Mouse (Mus musculus): ENCODE results near the gene 1810009A15Rik.
"Not testable (repeated sequence)": the region's sequence is repeated elsewhere in the genome, so short reads cannot be mapped to it uniquely, and the experiment has no call there.

1810009A15Rik gene

GRCm38 (mm10) chr19:8888511-8889385 lies at the start of gene 1810009A15Rik, which contains the start of gene Gm49416:
1810009A15Rik (plus strand) TSS chr19:8888853.
Gm49416 (plus strand) TSS chr19:8888926.
- DNase-seq, result peak; percentile 98

GRCm38 (mm10) chr19:8839103-8839907 lies 49.3 kb upstream of the 1810009A15Rik start, which contains the start of gene Gng3:
Gng3 (minus strand) TSS chr19:8839194.
- peak; percentile 87 for DNase-seq

- peak; percentile 83 for DNase-seq
Measured at GRCm38 (mm10) chr19:8839908-8840791, 48.5 kb upstream of the 1810009A15Rik start.

- no peak for DNase-seq
Measured at GRCm38 (mm10) chr19:8841012-8841411, 47.6 kb upstream of the 1810009A15Rik start.

GRCm38 (mm10) chr19:8842961-8843360 lies 45.7 kb upstream of the 1810009A15Rik start:
- DNase-seq, result no peak

GRCm38 (mm10) chr19:8844371-8845129 lies 44.1 kb upstream of the 1810009A15Rik start:
- DNase-seq, result peak; percentile 87

GRCm38 (mm10) chr19:8848356-8848755 lies 40.3 kb upstream of the 1810009A15Rik start:
- DNase-seq, result no peak

- peak; percentile 68 for DNase-seq
Measured at GRCm38 (mm10) chr19:8850402-8850901, 38.2 kb upstream of the 1810009A15Rik start, which contains the start of gene Lrrn4cl. Lrrn4cl (plus strand) TSS chr19:8850768.

GRCm38 (mm10) chr19:8851639-8852038 lies 37.0 kb upstream of the 1810009A15Rik start:
- DNase-seq, result no peak

GRCm38 (mm10) chr19:8852236-8852928 lies 36.3 kb upstream of the 1810009A15Rik start:
- DNase-seq, result no peak

- no peak for DNase-seq
Measured at GRCm38 (mm10) chr19:8853117-8853516, 35.5 kb upstream of the 1810009A15Rik start.

GRCm38 (mm10) chr19:8857689-8858088 lies 31.0 kb upstream of the 1810009A15Rik start:
- DNase-seq, result peak; percentile 60

GRCm38 (mm10) chr19:8859018-8859417 lies 29.6 kb upstream of the 1810009A15Rik start:
- peak; percentile 29 for DNase-seq

- no peak for DNase-seq
Measured at GRCm38 (mm10) chr19:8864265-8864664, 24.4 kb upstream of the 1810009A15Rik start.

- not testable (repeated sequence) for DNase-seq
Measured at GRCm38 (mm10) chr19:8870381-8870780, 18.3 kb upstream of the 1810009A15Rik start.

GRCm38 (mm10) chr19:8870838-8871237 lies 17.8 kb upstream of the 1810009A15Rik start:
- DNase-seq, result peak; percentile 14

- DNase-seq, result peak; percentile 99
Measured at GRCm38 (mm10) chr19:8871267-8872186, 17.1 kb upstream of the 1810009A15Rik start, which contains the start of gene Ubxn1. Ubxn1 (plus strand) TSS chr19:8871496.

- DNase-seq, result no peak
Measured at GRCm38 (mm10) chr19:8872266-8872840, 16.3 kb upstream of the 1810009A15Rik start.

GRCm38 (mm10) chr19:8875031-8875430 lies 13.6 kb upstream of the 1810009A15Rik start:
- no peak for DNase-seq

Data from retina, postnatal 1 day (tissue).